Mouse (Mus musculus): ENCODE measurements around the gene Rptor. TPM values are rescaled to one million over a fixed set of nuclear protein-coding genes. Genes with fewer than 3 reads are reported as not detected.

Rptor gene
- polyA plus RNA-seq, 1 experiment from 2014 or later, result 6.4 TPM

DNA sequence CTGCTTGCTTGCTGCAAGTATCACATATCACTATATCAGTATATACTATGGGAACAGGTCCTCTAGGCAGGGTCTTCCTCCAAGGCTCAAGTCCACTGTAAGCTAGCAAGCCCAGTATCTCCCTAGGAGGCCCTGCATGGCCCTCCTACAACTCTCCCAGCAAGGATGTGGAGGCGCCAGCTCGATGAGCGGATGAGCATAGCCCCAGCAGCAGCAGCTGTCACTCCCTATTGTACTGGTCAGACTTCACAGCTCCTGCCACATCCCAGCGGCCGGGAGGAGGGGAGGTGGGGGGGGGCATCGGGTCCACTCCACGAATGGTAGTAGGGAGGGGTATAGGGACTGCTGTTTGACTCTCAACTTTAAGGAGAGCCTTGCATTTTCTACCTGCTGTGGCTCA, 200.2 kb downstream of the Rptor start:
- H3K27me3 ChIP-seq, result no peaks in the 10 kb centered on the region
- H3K4me2 ChIP-seq, result no peak overlapping the region
- peaks cover 12% of the 10 kb centered on the region; the same call in 1 of the 2 replicates for H3K4me1 ChIP-seq (replicated peaks)
- no peak overlapping the region for H3K27ac ChIP-seq
- no peak overlapping the region for H3K4me3 ChIP-seq
- 65% methylated on average over 7 of the region's 7 CpGs for WGBS
- no peak for ATAC-seq (replicated peaks; ENCODE audit: insufficient number of reproducible peaks, insufficient read depth, low FRiP score, low read depth)
- H3K9ac ChIP-seq, result no peak overlapping the region
- no peaks in the 10 kb centered on the region for H3K9me3 ChIP-seq (replicated peaks)
- peaks cover 5% of the 10 kb centered on the region; the same call in 1 of the 2 replicates for H3K36me3 ChIP-seq

DNA sequence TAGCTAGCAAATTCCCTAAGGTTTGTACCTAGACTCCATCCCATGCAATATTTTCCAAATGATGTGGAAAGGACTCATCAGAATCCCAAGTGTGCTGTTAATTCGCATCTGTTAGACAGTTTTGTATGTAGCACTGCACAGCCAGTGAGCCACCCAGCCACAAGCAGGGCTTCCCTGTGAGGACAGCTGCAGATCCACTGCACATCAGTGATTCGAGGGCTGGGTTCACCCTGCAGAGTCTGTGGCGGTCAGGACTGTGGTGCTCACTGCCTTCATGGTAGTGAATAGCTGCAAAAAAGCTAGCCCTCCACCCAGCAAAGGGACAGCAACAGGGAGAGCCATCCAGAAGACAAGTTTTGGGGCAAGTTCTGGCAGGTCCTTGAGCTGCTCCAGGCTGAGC, 201.7 kb downstream of the Rptor start:
- no peak for ATAC-seq (replicated peaks; ENCODE audit: insufficient number of reproducible peaks, insufficient read depth, low FRiP score, low read depth)
- no peak overlapping the region for H3K27ac ChIP-seq
- H3K36me3 ChIP-seq, result no peaks in the 10 kb centered on the region; the same call in 1 of the 2 replicates
- H3K9me3 ChIP-seq (replicated peaks), result no peaks in the 10 kb centered on the region
- no peak overlapping the region for H3K4me3 ChIP-seq
- 86% methylated on average over 3 of the region's 3 CpGs for WGBS
- H3K4me2 ChIP-seq, result no peak overlapping the region
- peaks cover 14% of the 10 kb centered on the region for H3K4me1 ChIP-seq (replicated peaks)
- H3K27me3 ChIP-seq, result no peaks in the 10 kb centered on the region
- no peak overlapping the region for H3K9ac ChIP-seq

DNA sequence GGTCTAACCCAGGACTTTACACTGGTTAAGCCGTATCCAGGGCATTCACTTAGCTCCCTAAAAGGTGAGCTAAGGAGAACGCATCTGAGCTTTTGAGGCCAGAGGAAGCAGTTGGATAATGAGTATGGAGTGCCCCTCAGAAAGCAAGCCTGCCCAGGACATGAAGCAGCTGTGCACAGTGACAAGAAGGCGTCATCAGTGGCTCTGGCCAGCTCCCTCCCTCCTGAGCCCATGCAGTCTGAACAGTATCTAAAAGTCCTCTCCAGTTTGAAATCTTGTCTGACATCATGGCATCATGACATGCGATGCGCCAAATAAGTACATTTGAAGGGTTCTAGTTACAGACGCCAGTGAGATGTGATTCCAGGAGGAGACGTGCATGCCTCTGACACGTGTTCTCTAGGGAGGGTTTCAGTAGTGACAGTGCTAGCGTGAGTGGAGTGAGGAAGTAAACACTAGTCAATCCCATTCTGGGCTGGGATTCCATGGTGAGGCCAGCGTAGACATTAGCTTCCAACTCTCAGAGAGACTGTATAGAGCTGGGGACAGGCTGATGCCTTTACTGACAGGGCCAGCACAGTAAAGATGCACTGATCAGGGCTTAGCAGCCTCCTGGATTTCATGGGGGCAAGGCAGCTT, 202.5 kb downstream of the Rptor start:
- ATAC-seq (replicated peaks; ENCODE audit: insufficient number of reproducible peaks, insufficient read depth, low FRiP score, low read depth), result no peak
- Histone ChIP-seq H3K36me3 (no peaks in the 10 kb centered on the region; the same call in 1 of the 2 replicates), H3K4me1 (replicated peaks) (peaks cover 14% of the 10 kb centered on the region), H3K9ac (no peak overlapping the region), H3K27ac (no peak overlapping the region), H3K27me3 (no peaks in the 10 kb centered on the region), H3K9me3 (replicated peaks) (no peaks in the 10 kb centered on the region), H3K4me2 (no peak overlapping the region), H3K4me3 (no peak overlapping the region)
- WGBS, result 77% methylated on average over 10 of the region's 10 CpGs

DNA sequence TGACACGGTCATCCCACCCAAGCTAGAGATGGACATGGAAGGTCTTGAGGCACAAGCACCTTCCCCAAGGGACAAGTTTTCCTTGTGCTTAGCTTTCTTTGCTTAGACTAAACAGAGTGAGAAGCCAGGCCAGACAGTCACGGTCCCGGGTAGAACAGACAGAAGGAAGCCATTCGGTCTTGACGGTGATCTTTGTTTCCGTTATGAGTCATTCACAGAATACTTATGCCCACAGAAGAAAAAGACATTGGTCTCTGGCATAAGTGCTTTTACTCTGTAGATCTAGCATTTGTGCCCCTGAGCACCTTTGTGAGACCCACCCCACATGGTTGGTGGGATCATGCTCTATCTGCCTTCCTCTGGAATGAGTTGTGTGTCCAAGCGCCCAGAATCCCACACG, 203.8 kb downstream of the Rptor start:
- H3K27me3 ChIP-seq, result no peaks in the 10 kb centered on the region
- H3K9me3 ChIP-seq (replicated peaks), result no peaks in the 10 kb centered on the region
- no peak overlapping the region for H3K4me2 ChIP-seq
- H3K36me3 ChIP-seq, result no peaks in the 10 kb centered on the region; the same call in 1 of the 2 replicates
- H3K4me3 ChIP-seq, result no peak overlapping the region
- WGBS, result 80% methylated on average over 8 of the region's 8 CpGs
- no peak for ATAC-seq (replicated peaks; ENCODE audit: insufficient number of reproducible peaks, insufficient read depth, low FRiP score, low read depth)
- H3K4me1 ChIP-seq (replicated peaks), result peaks cover 14% of the 10 kb centered on the region
- no peak overlapping the region for H3K27ac ChIP-seq
- H3K9ac ChIP-seq, result no peak overlapping the region

- no peak overlapping the region for H3K27ac ChIP-seq
Measured at GRCm38 (mm10) chr11:119807431-119808031, 204.8 kb downstream of the Rptor start.

GRCm38 (mm10) chr11:119808647-119809280, 206.1 kb downstream of the Rptor start:
- Histone ChIP-seq H3K27ac (no peak overlapping the region), H3K4me2 (no peak overlapping the region), H3K9me3 (replicated peaks) (no peaks in the 10 kb centered on the region), H3K36me3 (peaks cover 11% of the 10 kb centered on the region), H3K4me3 (no peak overlapping the region), H3K27me3 (no peaks in the 10 kb centered on the region), H3K9ac (no peak overlapping the region), H3K4me1 (replicated peaks) (peaks cover 10% of the 10 kb centered on the region)
- ATAC-seq (replicated peaks; ENCODE audit: insufficient number of reproducible peaks, insufficient read depth, low FRiP score, low read depth), result no peak
- WGBS, result 86% methylated on average over 10 of the region's 10 CpGs

More at GRCm38 (mm10) chr11:119807431-119808031, 204.8 kb downstream of the Rptor start:
- Histone ChIP-seq H3K9me3 (replicated peaks) (no peaks in the 10 kb centered on the region), H3K9ac (no peak overlapping the region), H3K36me3 (peaks cover 8% of the 10 kb centered on the region), H3K4me2 (no peak overlapping the region), H3K4me1 (replicated peaks) (peaks cover 14% of the 10 kb centered on the region), H3K27me3 (no peaks in the 10 kb centered on the region), H3K4me3 (no peak overlapping the region)
- WGBS, result 68% methylated on average over 7 of the region's 7 CpGs
- ATAC-seq (replicated peaks; ENCODE audit: insufficient number of reproducible peaks, insufficient read depth, low FRiP score, low read depth), result no peak

DNA sequence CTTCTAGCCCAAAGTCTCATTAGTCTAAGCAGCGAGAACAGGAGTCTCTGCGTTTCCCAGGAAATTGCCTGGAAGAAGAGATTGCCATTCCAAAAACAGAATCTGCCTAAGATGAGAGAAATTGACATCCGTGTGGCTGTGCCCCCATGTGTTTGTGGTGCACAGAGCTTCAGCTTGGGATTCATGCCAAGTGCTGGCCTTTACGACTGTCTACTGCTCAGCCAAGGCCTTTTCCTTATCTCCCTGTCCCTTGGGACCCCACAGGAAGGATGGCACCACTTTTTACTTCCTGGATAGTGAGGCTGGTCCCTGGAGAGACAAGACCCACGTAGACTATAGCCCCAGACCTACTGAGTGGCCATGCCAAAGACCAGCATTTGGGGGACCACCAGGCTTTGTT, 206.6 kb downstream of the Rptor start:
- 60% methylated on average over 5 of the region's 5 CpGs for WGBS
- Histone ChIP-seq H3K9me3 (replicated peaks) (no peaks in the 10 kb centered on the region), H3K4me1 (replicated peaks) (peaks cover 10% of the 10 kb centered on the region), H3K4me3 (no peak overlapping the region), H3K9ac (no peak overlapping the region), H3K27ac (no peak overlapping the region), H3K4me2 (no peak overlapping the region), H3K36me3 (peaks cover 11% of the 10 kb centered on the region), H3K27me3 (no peaks in the 10 kb centered on the region)
- no peak for ATAC-seq (replicated peaks; ENCODE audit: insufficient number of reproducible peaks, insufficient read depth, low FRiP score, low read depth)

DNA sequence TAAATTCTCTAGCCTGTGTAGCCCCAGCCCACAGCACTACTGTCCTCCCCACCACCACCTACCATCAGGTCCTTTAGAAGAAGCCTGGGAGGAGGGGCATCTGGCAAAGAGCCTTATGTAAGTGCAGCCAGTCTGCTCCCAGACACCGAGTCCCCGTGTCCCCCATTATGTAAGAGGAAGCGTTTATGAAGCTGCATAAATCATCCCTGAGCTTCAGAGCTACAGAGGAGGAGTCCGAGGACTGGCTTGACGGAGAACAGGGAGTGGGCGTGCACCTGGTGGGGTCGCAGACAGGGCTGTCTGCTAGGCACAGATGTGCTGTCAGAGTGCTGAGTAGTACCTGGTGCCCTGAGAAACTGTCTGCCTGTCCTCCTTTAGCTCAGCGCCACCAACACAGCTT, 208.3 kb downstream of the Rptor start:
- 74% methylated on average over 8 of the region's 8 CpGs for WGBS
- no peak overlapping the region for H3K9ac ChIP-seq
- peaks cover 10% of the 10 kb centered on the region for H3K4me1 ChIP-seq (replicated peaks)
- no peak for ATAC-seq (replicated peaks; ENCODE audit: insufficient number of reproducible peaks, insufficient read depth, low FRiP score, low read depth)
- H3K9me3 ChIP-seq (replicated peaks), result no peaks in the 10 kb centered on the region
- H3K4me3 ChIP-seq, result no peak overlapping the region
- H3K4me2 ChIP-seq, result no peak overlapping the region
- no peaks in the 10 kb centered on the region for H3K27me3 ChIP-seq
- peaks cover 11% of the 10 kb centered on the region for H3K36me3 ChIP-seq
- no peak overlapping the region for H3K27ac ChIP-seq

GRCm38 (mm10) chr11:119811598-119811997, 208.9 kb downstream of the Rptor start:
- Histone ChIP-seq H3K27ac (no peak overlapping the region), H3K4me1 (replicated peaks) (peaks cover 12% of the 10 kb centered on the region), H3K36me3 (peaks cover 11% of the 10 kb centered on the region), H3K4me3 (no peak overlapping the region), H3K27me3 (no peaks in the 10 kb centered on the region), H3K4me2 (no peak overlapping the region), H3K9me3 (replicated peaks) (no peaks in the 10 kb centered on the region), H3K9ac (no peak overlapping the region)
- WGBS, result 100% methylated on average over 1 of the region's 1 CpGs
- no peak for ATAC-seq (replicated peaks; ENCODE audit: insufficient number of reproducible peaks, insufficient read depth, low FRiP score, low read depth)

- Histone ChIP-seq H3K4me3 (no peak overlapping the region), H3K4me2 (no peak overlapping the region), H3K9me3 (replicated peaks) (no peaks in the 10 kb centered on the region), H3K27ac (no peak overlapping the region), H3K36me3 (peaks cover 11% of the 10 kb centered on the region), H3K27me3 (no peaks in the 10 kb centered on the region), H3K4me1 (replicated peaks) (peaks cover 16% of the 10 kb centered on the region), H3K9ac (no peak overlapping the region)
- ATAC-seq (replicated peaks; ENCODE audit: insufficient number of reproducible peaks, insufficient read depth, low FRiP score, low read depth), result no peak
- 93% methylated on average over 4 of the region's 4 CpGs for WGBS
Measured at GRCm38 (mm10) chr11:119812093-119812492, 209.4 kb downstream of the Rptor start.

- H3K9ac ChIP-seq, result no peak overlapping the region
- ATAC-seq (replicated peaks; ENCODE audit: insufficient number of reproducible peaks, insufficient read depth, low FRiP score, low read depth), result no peak
- no peak overlapping the region for H3K27ac ChIP-seq
- 82% methylated on average over 7 of the region's 7 CpGs for WGBS
- H3K4me2 ChIP-seq, result no peak overlapping the region
- H3K27me3 ChIP-seq, result no peaks in the 10 kb centered on the region
- peaks cover 11% of the 10 kb centered on the region; the same call in 1 of the 2 replicates for H3K36me3 ChIP-seq
- no peak overlapping the region for H3K4me3 ChIP-seq
- no peaks in the 10 kb centered on the region for H3K9me3 ChIP-seq (replicated peaks)
- H3K4me1 ChIP-seq (replicated peaks), result peaks cover 15% of the 10 kb centered on the region
Measured at GRCm38 (mm10) chr11:119814035-119814558, 211.4 kb downstream of the Rptor start.
